In genomic region chr2:149679822-149680459, GRCm38 (mm10) we compare ENCODE assay signal across 11 mouse cellular contexts.
DNase-seq lines count a peak whose midpoint lies in the region; ATAC-seq lines count a peak whose summit lies in the region.
"Had no signal": no experiment of that assay in that cellular context is flagged by ENCODE, and none has a peak within 500 bp of the region (broad histone marks: within the 10 kb centered on the region; RNA-seq: fewer than 3 reads in every experiment).

No protein-coding gene starts in this region.

- 82% methylated on average over 2 of the region's 2 CpGs for WGBS in intestine, embryonic 15.5 days

- no peak overlapping the region for H3K4me3 ChIP-seq in intestine, embryonic 15.5 days (replicated peaks)
- H3K4me3 ChIP-seq: embryonic facial prominence, embryonic 15.5 days; myocyte had no signal

- no peaks in the 10 kb centered on the region for H3K4me1 ChIP-seq in intestine, embryonic 15.5 days (replicated peaks)
- H3K4me1 ChIP-seq: embryonic facial prominence, embryonic 15.5 days had no signal

- no peaks in the 10 kb centered on the region for H3K9me3 ChIP-seq in intestine, embryonic 15.5 days
- H3K9me3 ChIP-seq: embryonic facial prominence, embryonic 15.5 days had no signal

- intact Hi-C loops in left cerebral cortex, postnatal 10 days (cut with DNase I): no loop called here
- intact Hi-C loops in left cerebral cortex, postnatal 36 days (cut with DNase I): no loop called here
- intact Hi-C loops in heart, postnatal 10 days (cut with DNase I): no loop called here

- no peaks in the 10 kb centered on the region for H3K27me3 ChIP-seq in intestine, embryonic 15.5 days (replicated peaks)
- H3K27me3 ChIP-seq: embryonic facial prominence, embryonic 15.5 days had no signal

- no peak for ATAC-seq in intestine, embryonic 15.5 days

- peak; percentile 10 for DNase-seq in adrenal gland, postnatal 10 days
- DNase-seq in adrenal gland, adult 18-20 months (ENCODE audit: low spot score in 2 of 2): no peak
- DNase-seq in left cerebral cortex, postnatal 10 days (ENCODE audit: extremely low spot score in 1 of 2, low spot score in 2 of 2): peak; percentile 33 to 47
- no peak for DNase-seq in left cerebral cortex, postnatal 36 days (ENCODE audit: low spot score in 2 of 2)
- DNase-seq in heart, postnatal 10 days: peak; percentile 6 to 12
- peak; percentile 37 for DNase-seq in lung, postnatal 10 days
- no peak for DNase-seq in natural killer cell, adult 2 months (ENCODE audit: low spot score in 2 of 2)
- DNase-seq: thymus, adult 2 months had no signal

- no peak overlapping the region for H3K4me2 ChIP-seq in intestine, embryonic 15.5 days (replicated peaks)
- H3K4me2 ChIP-seq: embryonic facial prominence, embryonic 15.5 days had no signal

- no peaks in the 10 kb centered on the region for H3K36me3 ChIP-seq in intestine, embryonic 15.5 days
- H3K36me3 ChIP-seq: embryonic facial prominence, embryonic 15.5 days had no signal

- no peak overlapping the region for H3K9ac ChIP-seq in intestine, embryonic 15.5 days
- H3K9ac ChIP-seq: embryonic facial prominence, embryonic 15.5 days had no signal

- no peak overlapping the region for H3K27ac ChIP-seq in intestine, embryonic 15.5 days
- H3K27ac ChIP-seq: embryonic facial prominence, embryonic 15.5 days had no signal

Comparison
In these comparisons a context has a peak if more than half of its experiments do, and no peak if none do; other contexts are left out.
1. DNase-seq: peak in adrenal gland, postnatal 10 days (single experiment), left cerebral cortex, postnatal 10 days (2 of 2), heart, postnatal 10 days (2 of 2) and lung, postnatal 10 days (single experiment); none in adrenal gland, adult 18-20 months (0 of 2), left cerebral cortex, postnatal 36 days (0 of 2) and natural killer cell, adult 2 months (0 of 2).